In the genomic region with DNA sequence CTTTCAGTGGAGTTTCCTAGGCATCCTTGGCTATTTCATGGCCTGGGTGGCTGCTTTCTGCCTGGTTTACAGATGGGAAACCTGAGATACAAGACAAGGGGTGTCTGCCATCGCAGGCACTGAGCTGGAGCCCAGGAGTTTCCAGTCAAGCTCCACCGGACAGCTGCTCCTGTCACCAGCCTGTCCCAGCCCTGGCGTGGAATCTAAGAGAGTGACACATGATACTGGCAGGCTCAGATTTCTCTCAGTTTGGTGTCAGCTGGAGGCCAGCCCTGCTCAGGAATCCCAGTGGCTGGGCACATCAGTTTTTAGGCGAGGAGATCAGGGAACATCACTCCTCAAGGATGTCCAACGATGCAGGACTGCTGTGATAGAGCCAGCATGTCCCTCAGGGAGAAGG, we compare ENCODE assay signal across 17 mouse cellular contexts. TPM values are rescaled to one million over a fixed set of nuclear protein-coding genes. Genes with fewer than 3 reads are reported as not detected.
DNase-seq lines count a peak whose midpoint lies in the region; ATAC-seq and TF ChIP-seq lines count a peak whose summit lies in the region.
"Had no signal": no experiment of that assay in that cellular context is flagged by ENCODE, and none has a peak within 500 bp of the region (broad histone marks: within the 10 kb centered on the region; RNA-seq: fewer than 3 reads in every experiment).

No protein-coding gene starts in this region.

- peak; percentile 30 for DNase-seq in hindbrain, embryonic 10.5 days (ENCODE audit: low spot score)
- no peak for DNase-seq in hindbrain, embryonic 11.5 days (ENCODE audit: low spot score)
- DNase-seq in Patski (ENCODE audit: low read depth, low spot score) = no peak
- DNase-seq in embryonic facial prominence, embryonic 14.5 days (ENCODE audit: low spot score) = peak; percentile 82
- peak; percentile 11 for DNase-seq in heart, postnatal 36 days
- DNase-seq in forebrain, embryonic 14.5 days (ENCODE audit: low spot score) = no peak
- no peak for DNase-seq in left cerebral cortex, postnatal 25 days (ENCODE audit: low spot score in 2 of 2)
- DNase-seq: adrenal gland, adult 2 months; cerebellum, postnatal 36 days; spleen, adult 18-20 months had no signal

- no peak for ATAC-seq in hindbrain, embryonic 11.5 days (ENCODE audit: low FRiP score)
- peak; percentile 65 for ATAC-seq in Patski
- ATAC-seq in embryonic facial prominence, embryonic 14.5 days (ENCODE audit: low read depth) = peak; percentile 81
- no peak for ATAC-seq in forebrain, embryonic 14.5 days
- ATAC-seq in neural tube, embryonic 15.5 days (ENCODE audit: low FRiP score) = no peak
- ATAC-seq: CD4-positive, CD25-positive, alpha-beta regulatory T cell, adult 4 months; intestine, embryonic 16.5 days had no signal

- CTCF ChIA-PET in Patski (lab: Charles Lee) = no interaction called here

- no peaks in the 10 kb centered on the region for H3K9me3 ChIP-seq in hindbrain, embryonic 10.5 days
- no peaks in the 10 kb centered on the region for H3K9me3 ChIP-seq in hindbrain, embryonic 11.5 days (ENCODE audit: control insufficient read depth, low read length)
- H3K9me3 ChIP-seq in embryonic facial prominence, embryonic 14.5 days (ENCODE audit: control insufficient read depth, low read length) = no peaks in the 10 kb centered on the region
- H3K9me3 ChIP-seq in forebrain, embryonic 14.5 days (replicated peaks; ENCODE audit: control insufficient read depth, low read length) = no peaks in the 10 kb centered on the region
- H3K9me3 ChIP-seq in neural tube, embryonic 15.5 days (replicated peaks) = no peaks in the 10 kb centered on the region
- H3K9me3 ChIP-seq: hindbrain, embryonic 12.5 days; limb, embryonic 12.5 days; midbrain, embryonic 12.5 days had no signal

- H3K4me2 ChIP-seq in hindbrain, embryonic 11.5 days (replicated peaks; ENCODE audit: low read depth, low read length) = no peak overlapping the region
- no peak overlapping the region for H3K4me2 ChIP-seq in embryonic facial prominence, embryonic 14.5 days (ENCODE audit: low read depth, low read length)
- H3K4me2 ChIP-seq in forebrain, embryonic 14.5 days (ENCODE audit: low read length) = no peak overlapping the region
- no peak overlapping the region for H3K4me2 ChIP-seq in neural tube, embryonic 15.5 days
- H3K4me2 ChIP-seq: hindbrain, embryonic 12.5 days; limb, embryonic 12.5 days; midbrain, embryonic 12.5 days had no signal

- intact Hi-C loops in heart, postnatal 36 days (cut with DNase I) = no loop called here
- intact Hi-C loops in left cerebral cortex, postnatal 25 days (cut with DNase I) = no loop called here

- H3K4me3 ChIP-seq in hindbrain, embryonic 10.5 days = no peak overlapping the region
- H3K4me3 ChIP-seq in hindbrain, embryonic 11.5 days (ENCODE audit: low read depth, low read length) = no peak overlapping the region
- no peak overlapping the region for H3K4me3 ChIP-seq in embryonic facial prominence, embryonic 14.5 days (ENCODE audit: low read depth, low read length)
- H3K4me3 ChIP-seq in forebrain, embryonic 14.5 days (ENCODE audit: low read depth, low read length) = no peak overlapping the region
- no peak overlapping the region for H3K4me3 ChIP-seq in neural tube, embryonic 15.5 days (replicated peaks)
- H3K4me3 ChIP-seq: hindbrain, embryonic 12.5 days; limb, embryonic 12.5 days; midbrain, embryonic 12.5 days had no signal

- POLR2A ChIA-PET in Patski (lab: Charles Lee) = no interaction called here

- H3K27ac ChIP-seq in hindbrain, embryonic 10.5 days = no peak overlapping the region
- H3K27ac ChIP-seq in hindbrain, embryonic 11.5 days (ENCODE audit: low read depth, low read length) = no peak overlapping the region
- no peak overlapping the region for H3K27ac ChIP-seq in embryonic facial prominence, embryonic 14.5 days (replicated peaks; ENCODE audit: low read depth, low read length)
- no peak overlapping the region for H3K27ac ChIP-seq in forebrain, embryonic 14.5 days (ENCODE audit: low read depth, low read length)
- no peak overlapping the region for H3K27ac ChIP-seq in neural tube, embryonic 15.5 days (replicated peaks)
- H3K27ac ChIP-seq: hindbrain, embryonic 12.5 days; limb, embryonic 12.5 days; midbrain, embryonic 12.5 days; stomach, postnatal 0 days had no signal

- no peak overlapping the region for H3K9ac ChIP-seq in hindbrain, embryonic 11.5 days (ENCODE audit: low read depth, low read length)
- no peak overlapping the region for H3K9ac ChIP-seq in embryonic facial prominence, embryonic 14.5 days (ENCODE audit: low read depth, low read length)
- no peak overlapping the region for H3K9ac ChIP-seq in forebrain, embryonic 14.5 days (ENCODE audit: low read length)
- no peak overlapping the region for H3K9ac ChIP-seq in neural tube, embryonic 15.5 days (replicated peaks)
- H3K9ac ChIP-seq: hindbrain, embryonic 12.5 days; limb, embryonic 12.5 days; midbrain, embryonic 12.5 days had no signal

- no peaks in the 10 kb centered on the region for H3K27me3 ChIP-seq in hindbrain, embryonic 10.5 days (ENCODE audit: insufficient read depth, poor library complexity, severe bottlenecking)
- no peaks in the 10 kb centered on the region for H3K27me3 ChIP-seq in hindbrain, embryonic 11.5 days (ENCODE audit: control insufficient read depth, insufficient read depth, low read length)
- H3K27me3 ChIP-seq in Patski = no peaks in the 10 kb centered on the region
- no peaks in the 10 kb centered on the region for H3K27me3 ChIP-seq in embryonic facial prominence, embryonic 14.5 days (replicated peaks; ENCODE audit: control insufficient read depth, insufficient read depth, low read length)
- no peaks in the 10 kb centered on the region for H3K27me3 ChIP-seq in forebrain, embryonic 14.5 days (replicated peaks; ENCODE audit: control insufficient read depth, insufficient read depth, low read length)
- no peaks in the 10 kb centered on the region for H3K27me3 ChIP-seq in neural tube, embryonic 15.5 days (replicated peaks)
- H3K27me3 ChIP-seq: hindbrain, embryonic 12.5 days; limb, embryonic 12.5 days; midbrain, embryonic 12.5 days had no signal

- in situ Hi-C loops in Patski (cut with MboI; ENCODE audit: low pct_unique_long_range_greater_than_20kb) = no loop called here

- 34% methylated on average over 5 of the region's 5 CpGs for WGBS in hindbrain, embryonic 10.5 days
- WGBS in hindbrain, embryonic 11.5 days = 41% methylated on average over 5 of the region's 5 CpGs
- 13% methylated on average over 5 of the region's 5 CpGs for WGBS in embryonic facial prominence, embryonic 14.5 days
- 38% methylated on average over 5 of the region's 5 CpGs for WGBS in forebrain, embryonic 14.5 days
- 55% methylated on average over 5 of the region's 5 CpGs for WGBS in neural tube, embryonic 15.5 days

- no peaks in the 10 kb centered on the region for H3K36me3 ChIP-seq in hindbrain, embryonic 10.5 days
- H3K36me3 ChIP-seq in hindbrain, embryonic 11.5 days (ENCODE audit: control insufficient read depth, insufficient read depth, low read length) = no peaks in the 10 kb centered on the region
- H3K36me3 ChIP-seq in embryonic facial prominence, embryonic 14.5 days (ENCODE audit: control insufficient read depth, insufficient read depth, low read length) = no peaks in the 10 kb centered on the region
- no peaks in the 10 kb centered on the region for H3K36me3 ChIP-seq in forebrain, embryonic 14.5 days (ENCODE audit: control insufficient read depth, insufficient read depth, low read length)
- no peaks in the 10 kb centered on the region for H3K36me3 ChIP-seq in neural tube, embryonic 15.5 days
- H3K36me3 ChIP-seq: hindbrain, embryonic 12.5 days; limb, embryonic 12.5 days; midbrain, embryonic 12.5 days had no signal

- TF ChIP-seq CTCF in Patski (IDR thresholded peaks at IDR 0.05) = no peak

- peaks cover 9% of the 10 kb centered on the region for H3K4me1 ChIP-seq in hindbrain, embryonic 10.5 days (replicated peaks)
- no peaks in the 10 kb centered on the region for H3K4me1 ChIP-seq in hindbrain, embryonic 11.5 days (replicated peaks; ENCODE audit: control insufficient read depth, insufficient read depth, low read length)
- H3K4me1 ChIP-seq in embryonic facial prominence, embryonic 14.5 days (ENCODE audit: control insufficient read depth, insufficient read depth, low read length) = no peaks in the 10 kb centered on the region
- no peaks in the 10 kb centered on the region for H3K4me1 ChIP-seq in forebrain, embryonic 14.5 days (ENCODE audit: control insufficient read depth, insufficient read depth, low read length)
- no peaks in the 10 kb centered on the region for H3K4me1 ChIP-seq in neural tube, embryonic 15.5 days
- H3K4me1 ChIP-seq: limb, embryonic 12.5 days; midbrain, embryonic 12.5 days had no signal

RNA-seq across cellular contexts. Expression of a gene that starts 8.2 kb away (rescaled TPM):
- 4.6 and 4.9 TPM in 2 replicates for polyA plus RNA-seq in hindbrain, embryonic 10.5 days (2016; fragmentation: Nextera tagmentation; extraction: Ambion mirVana)
- 2.9 and 3.2 TPM in 2 replicates for polyA plus RNA-seq in hindbrain, embryonic 11.5 days (2014; fragmentation: Nextera tagmentation; extraction: Ambion mirVana)
- polyA plus RNA-seq in Patski (2021) = not detected
- 4.7 and 5.4 TPM in 2 replicates for polyA plus RNA-seq in embryonic facial prominence, embryonic 14.5 days (2014; fragmentation: Nextera tagmentation; extraction: Ambion mirVana)
- not detected for total RNA-seq in heart, postnatal 36 days (2021)
- polyA plus RNA-seq in forebrain, embryonic 14.5 days (2014; fragmentation: Nextera tagmentation; extraction: Ambion mirVana) = 2.6 TPM in 2 replicates
- under 1 TPM; 0.28 to 0.30 TPM for total RNA-seq in left cerebral cortex, postnatal 25 days (2021)
- polyA plus RNA-seq in neural tube, embryonic 15.5 days (2015; fragmentation: Nextera tagmentation; extraction: Ambion mirVana) = 3.4 and 3.5 TPM in 2 replicates
- total RNA-seq: adrenal gland, adult 2 months had no signal
- polyA plus RNA-seq: adrenal gland, adult 2 months; CD4-positive, CD25-positive, alpha-beta regulatory T cell, adult 4 months had no signal

RNA-seq across cellular contexts. Expression of a gene that starts 25.5 kb away (rescaled TPM):
- 8.4 and 10.7 TPM in 2 replicates for polyA plus RNA-seq in hindbrain, embryonic 10.5 days (2016; fragmentation: Nextera tagmentation; extraction: Ambion mirVana)
- 7.5 and 11.0 TPM in 2 replicates for polyA plus RNA-seq in hindbrain, embryonic 11.5 days (2014; fragmentation: Nextera tagmentation; extraction: Ambion mirVana)
- polyA plus RNA-seq in Patski (2021) = 7.2 TPM
- polyA plus RNA-seq in embryonic facial prominence, embryonic 14.5 days (2014; fragmentation: Nextera tagmentation; extraction: Ambion mirVana) = 3.6 and 4.1 TPM in 2 replicates
- total RNA-seq in heart, postnatal 36 days (2021) = 1 to 10 TPM; 3.0 to 3.2 TPM
- 2.0 and 2.7 TPM in 2 replicates for polyA plus RNA-seq in forebrain, embryonic 14.5 days (2014; fragmentation: Nextera tagmentation; extraction: Ambion mirVana)
- total RNA-seq in left cerebral cortex, postnatal 25 days (2021) = 1 to 10 TPM; 3.6 to 4.3 TPM
- 3.9 and 4.8 TPM in 2 replicates for polyA plus RNA-seq in neural tube, embryonic 15.5 days (2015; fragmentation: Nextera tagmentation; extraction: Ambion mirVana)

RNA-seq across cellular contexts. Expression of a gene that starts 31.6 kb away (rescaled TPM):
- polyA plus RNA-seq in hindbrain, embryonic 10.5 days (2016; fragmentation: Nextera tagmentation; extraction: Ambion mirVana) = 24.4 and 27.4 TPM in 2 replicates
- polyA plus RNA-seq in hindbrain, embryonic 11.5 days (2014; fragmentation: Nextera tagmentation; extraction: Ambion mirVana) = 13.8 and 16.1 TPM in 2 replicates
- polyA plus RNA-seq in Patski (2021) = 35.3 TPM
- 14.9 and 15.8 TPM in 2 replicates for polyA plus RNA-seq in embryonic facial prominence, embryonic 14.5 days (2014; fragmentation: Nextera tagmentation; extraction: Ambion mirVana)
- total RNA-seq in heart, postnatal 36 days (2021) = 1 to 10 TPM; 1.3 to 2.6 TPM
- polyA plus RNA-seq in forebrain, embryonic 14.5 days (2014; fragmentation: Nextera tagmentation; extraction: Ambion mirVana) = 11.8 and 14.3 TPM in 2 replicates
- total RNA-seq in left cerebral cortex, postnatal 25 days (2021) = 10 to 100 TPM; 12.0 to 13.0 TPM
- 15.9 and 17.3 TPM in 2 replicates for polyA plus RNA-seq in neural tube, embryonic 15.5 days (2015; fragmentation: Nextera tagmentation; extraction: Ambion mirVana)

RNA-seq across cellular contexts. Expression of a gene that starts 38.4 kb away (rescaled TPM):
- 235 and 314 TPM in 2 replicates for polyA plus RNA-seq in hindbrain, embryonic 10.5 days (2016; fragmentation: Nextera tagmentation; extraction: Ambion mirVana)
- 347 and 351 TPM in 2 replicates for polyA plus RNA-seq in hindbrain, embryonic 11.5 days (2014; fragmentation: Nextera tagmentation; extraction: Ambion mirVana)
- 170 TPM for polyA plus RNA-seq in Patski (2021)
- 168 and 182 TPM in 2 replicates for polyA plus RNA-seq in embryonic facial prominence, embryonic 14.5 days (2014; fragmentation: Nextera tagmentation; extraction: Ambion mirVana)
- 100 to 1,000 TPM; 128 to 138 TPM for total RNA-seq in heart, postnatal 36 days (2021)
- 518 and 525 TPM in 2 replicates for polyA plus RNA-seq in forebrain, embryonic 14.5 days (2014; fragmentation: Nextera tagmentation; extraction: Ambion mirVana)
- total RNA-seq in left cerebral cortex, postnatal 25 days (2021) = 100 to 1,000 TPM; 219 to 220 TPM
- polyA plus RNA-seq in neural tube, embryonic 15.5 days (2015; fragmentation: Nextera tagmentation; extraction: Ambion mirVana) = 403 and 479 TPM in 2 replicates

RNA-seq across cellular contexts. Expression of a gene that starts 48.0 kb away (rescaled TPM):
- polyA plus RNA-seq in hindbrain, embryonic 10.5 days (2016; fragmentation: Nextera tagmentation; extraction: Ambion mirVana) = 171 and 215 TPM in 2 replicates
- 214 and 223 TPM in 2 replicates for polyA plus RNA-seq in hindbrain, embryonic 11.5 days (2014; fragmentation: Nextera tagmentation; extraction: Ambion mirVana)
- 179 TPM for polyA plus RNA-seq in Patski (2021)
- polyA plus RNA-seq in embryonic facial prominence, embryonic 14.5 days (2014; fragmentation: Nextera tagmentation; extraction: Ambion mirVana) = 202 and 203 TPM in 2 replicates
- total RNA-seq in heart, postnatal 36 days (2021) = 10 to 100 TPM; 33.4 to 35.2 TPM
- polyA plus RNA-seq in forebrain, embryonic 14.5 days (2014; fragmentation: Nextera tagmentation; extraction: Ambion mirVana) = 173 and 178 TPM in 2 replicates
- 10 to 100 TPM; 78.0 to 81.5 TPM for total RNA-seq in left cerebral cortex, postnatal 25 days (2021)
- 194 and 201 TPM in 2 replicates for polyA plus RNA-seq in neural tube, embryonic 15.5 days (2015; fragmentation: Nextera tagmentation; extraction: Ambion mirVana)

Comparison
In these comparisons a context has a peak if more than half of its experiments do, and no peak if none do; other contexts are left out.
1. DNase-seq: peak in hindbrain, embryonic 10.5 days (single experiment), embryonic facial prominence, embryonic 14.5 days (single experiment) and heart, postnatal 36 days (2 of 2); none in hindbrain, embryonic 11.5 days (single experiment), Patski (single experiment), forebrain, embryonic 14.5 days (single experiment) and left cerebral cortex, postnatal 25 days (0 of 2).
2. ATAC-seq: peak in Patski (single experiment) and embryonic facial prominence, embryonic 14.5 days (single experiment); none in hindbrain, embryonic 11.5 days (single experiment), forebrain, embryonic 14.5 days (single experiment) and neural tube, embryonic 15.5 days (single experiment).